Mouse (Mus musculus) testis, adult 2 months (tissue): ENCODE data around the gene Prkce.

Experiments
- CTCF ChIP-seq: fragments of 200-500 bp; IDR thresholded peaks from 2 replicates; pipeline ENCODE4 v1.5.1; 2012; ENCODE audit warnings: low read depth, mild to moderate bottlenecking, inconsistent platforms, low read length, moderate library complexity; ENCODE audit not compliant: control insufficient read depth, insufficient read depth, insufficient replicate concordance
- POLR2A ChIP-seq: fragments of 200-500 bp; IDR thresholded peaks from 2 replicates; pipeline ENCODE4 v1.6.1; 2012; ENCODE audit warnings: low read depth, mild to moderate bottlenecking, inconsistent platforms, low read length, moderate library complexity; ENCODE audit not compliant: control insufficient read depth

DNA sequence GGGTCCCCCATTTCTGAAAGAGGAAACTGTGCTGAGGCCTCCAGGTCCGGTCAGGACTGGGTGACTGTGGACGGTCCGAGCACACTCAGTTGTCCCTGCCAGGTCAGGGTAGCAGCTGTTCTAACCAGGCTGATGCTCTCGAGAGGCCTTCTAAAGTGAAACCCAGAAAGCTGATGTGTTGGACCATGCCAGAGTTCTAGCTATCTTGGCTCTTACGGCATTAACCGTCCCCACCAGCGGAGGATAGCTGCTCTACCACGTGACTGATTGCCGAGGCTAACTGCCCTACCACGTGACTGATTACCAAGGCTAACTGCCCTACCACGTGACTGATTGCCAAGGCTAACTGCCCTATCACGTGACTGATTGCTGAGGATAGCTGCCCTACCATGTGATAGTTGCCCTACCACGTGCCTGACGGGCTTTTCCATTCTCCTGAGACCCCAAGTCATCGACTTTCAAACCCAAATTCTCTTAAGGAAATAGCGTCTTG is 62.6 kb downstream of the Prkce start:
- TF ChIP-seq CTCF = no peak
- peak; percentile 92; the same call in 1 of the 2 replicates for TF ChIP-seq POLR2A
